Mouse (Mus musculus) WW6 (cell line): ENCODE measurements around the gene 4930578G10Rik.
"Not testable (repeated sequence)": the region's sequence is repeated elsewhere in the genome, so short reads cannot be mapped to it uniquely, and the experiment has no call there.

Source experiments
- DNase-seq: peaks from one replicate; pipeline ENCODE4 v3.0.0-alpha.2; 2013; ENCODE audit warnings: low read depth, low spot score

Gene 4930578G10Rik

DNA sequence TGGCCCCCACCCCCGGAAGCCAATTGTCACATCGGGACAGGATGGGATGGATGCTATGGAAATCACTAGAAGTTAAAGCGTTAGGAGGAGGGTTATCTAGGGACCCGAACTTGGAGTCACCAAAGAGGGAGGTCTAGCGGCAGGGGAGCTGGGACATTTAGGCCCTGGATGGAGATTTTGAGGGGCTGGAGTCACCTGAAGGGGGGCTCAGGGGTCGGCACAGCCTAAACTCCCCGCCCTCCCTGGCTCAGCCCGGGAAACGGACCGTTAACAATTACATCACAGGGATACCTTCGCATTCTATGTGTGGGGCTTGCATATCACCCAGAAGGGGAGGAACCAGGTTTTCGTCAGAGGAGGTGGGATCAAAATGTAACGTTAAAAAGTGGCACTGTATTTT lies at the start of gene 4930578G10Rik:
TSS of gene 4930578G10Rik (plus strand) at position 301 of the 400 bp plus-strand sequence.
- not testable (repeated sequence) for DNase-seq

DNA sequence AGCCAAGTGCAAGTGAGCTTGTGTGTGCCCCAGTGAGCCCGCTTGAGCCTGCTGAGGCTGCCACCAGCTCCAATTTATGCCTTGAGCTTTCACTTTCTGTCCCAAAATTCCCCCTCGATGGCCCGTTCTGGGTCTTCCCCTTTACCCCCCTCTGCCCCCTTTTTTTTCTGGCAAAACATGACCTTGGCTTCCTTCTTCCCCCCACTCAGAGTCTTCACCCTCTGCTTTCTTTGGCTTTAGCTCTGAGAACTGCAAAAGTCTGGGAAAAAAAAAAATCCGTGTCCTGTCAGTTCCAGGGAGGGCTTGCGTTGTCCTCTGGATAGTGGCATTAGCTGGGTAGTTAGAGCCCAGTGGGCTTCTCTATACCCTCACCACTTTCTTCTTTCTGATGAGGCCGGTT lies 21.1 kb downstream of the 4930578G10Rik start, which contains the start of gene Ccl19:
TSS of gene Ccl19 (minus strand) at position 101 of the 400 bp plus-strand sequence.
- not testable (repeated sequence) for DNase-seq

DNA sequence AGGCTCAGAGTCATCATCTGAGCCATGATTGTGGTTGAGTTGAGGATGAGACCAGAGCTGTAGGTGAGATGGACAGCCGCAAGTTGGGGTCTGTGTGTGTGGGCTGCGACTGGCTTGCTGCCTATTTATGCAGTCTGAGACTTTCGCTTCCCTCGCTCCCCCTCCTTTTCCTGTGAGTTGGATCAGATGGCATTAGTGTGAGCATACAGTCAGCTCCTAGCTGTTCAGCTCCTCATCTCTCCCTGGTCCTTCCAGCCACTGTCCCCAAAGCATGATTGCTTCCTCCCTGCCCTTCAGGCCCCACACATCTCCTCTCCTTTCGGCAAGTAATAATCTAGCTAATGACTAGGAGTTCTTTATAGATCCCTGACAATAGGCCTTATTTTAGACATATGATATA lies 38.5 kb downstream of the 4930578G10Rik start, which contains the start of gene Ccl21a:
TSS of gene Ccl21a (minus strand) at position 101 of the 400 bp plus-strand sequence.
- not testable (repeated sequence) for DNase-seq

DNA sequence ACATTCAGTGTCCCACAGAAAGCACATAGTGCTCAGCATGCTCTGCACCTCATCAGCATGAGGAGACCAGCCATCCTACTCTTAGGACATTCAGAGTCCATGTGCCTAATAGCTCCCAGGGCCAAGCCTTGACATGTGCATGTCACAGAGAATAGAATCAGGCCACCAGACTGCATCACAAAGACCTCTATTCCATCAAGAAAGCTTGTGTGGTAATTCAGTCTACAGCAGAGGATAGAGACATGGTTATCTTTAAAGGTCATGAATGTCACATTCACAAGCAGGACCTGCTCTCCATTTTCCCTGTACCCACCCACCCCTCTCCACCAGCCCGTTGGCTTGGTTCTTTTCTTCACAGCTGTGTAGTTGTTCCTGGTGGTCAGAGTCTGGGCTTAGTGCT lies 118.4 kb downstream of the 4930578G10Rik start, which contains the start of gene Fam205a1:
TSS of gene Fam205a1 (minus strand) at position 101 of the 400 bp plus-strand sequence.
- DNase-seq = not testable (repeated sequence)

DNA sequence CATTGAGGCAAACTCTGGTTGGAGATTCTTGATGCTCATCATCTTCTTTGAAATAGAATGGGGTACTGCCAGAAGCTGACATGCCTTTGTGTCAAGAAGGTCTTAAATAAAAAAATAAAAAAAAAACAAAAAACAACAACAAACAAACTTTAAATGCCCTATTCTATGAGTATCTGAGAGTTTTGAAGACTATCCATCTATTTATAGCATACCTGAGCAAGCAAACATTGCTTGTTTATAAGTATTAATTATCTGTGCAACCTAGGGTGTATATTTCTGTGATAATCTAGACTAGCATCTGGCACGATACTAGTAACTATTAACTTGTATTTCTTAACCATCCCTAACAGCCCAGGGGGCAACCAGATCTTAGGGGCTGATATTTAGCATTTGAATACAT lies 121.3 kb downstream of the 4930578G10Rik start, which contains the start of gene Gm12394:
TSS of gene Gm12394 (minus strand) at position 101 of the 400 bp plus-strand sequence.
- not testable (repeated sequence) for DNase-seq

DNA sequence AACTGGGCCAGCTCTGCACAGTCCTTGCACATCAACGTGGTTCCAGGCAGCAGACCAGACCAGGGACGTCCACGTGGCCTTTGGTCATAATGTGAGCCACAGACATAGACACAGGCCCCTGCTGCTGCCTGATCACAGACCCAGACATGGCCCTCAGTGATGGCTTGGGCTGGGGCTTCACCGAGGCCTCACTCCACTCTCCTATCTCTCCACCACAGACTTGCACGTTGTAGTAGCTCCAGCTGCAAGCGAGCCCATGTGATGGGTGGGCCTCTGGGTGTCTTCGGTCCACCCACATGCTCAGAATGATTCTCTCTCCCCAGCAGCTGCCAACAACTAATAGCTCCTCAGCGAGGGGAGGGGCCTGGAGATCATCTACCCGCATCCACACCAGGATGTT lies 125.1 kb downstream of the 4930578G10Rik start:
- not testable (repeated sequence) for DNase-seq

DNA sequence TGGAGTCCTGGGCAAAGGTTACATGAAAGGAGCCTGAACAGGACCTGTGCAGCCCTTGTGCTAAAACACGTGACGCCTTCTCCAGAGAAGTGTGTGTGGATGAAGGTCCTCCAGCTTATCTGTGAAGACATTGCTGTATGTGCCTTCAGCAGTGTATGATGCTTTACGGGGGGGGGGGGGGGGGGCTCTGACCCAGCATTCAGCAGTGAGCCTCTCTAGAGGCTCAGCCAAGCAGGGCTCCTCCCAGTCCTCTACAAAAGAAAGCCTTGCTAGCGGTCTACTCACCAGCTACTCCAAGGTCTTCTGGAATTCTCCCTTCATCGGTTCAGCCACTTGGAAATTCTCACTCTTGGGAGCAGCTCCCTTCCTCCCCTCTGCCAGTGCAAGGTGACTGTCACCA lies 128.1 kb downstream of the 4930578G10Rik start:
- not testable (repeated sequence) for DNase-seq

DNA sequence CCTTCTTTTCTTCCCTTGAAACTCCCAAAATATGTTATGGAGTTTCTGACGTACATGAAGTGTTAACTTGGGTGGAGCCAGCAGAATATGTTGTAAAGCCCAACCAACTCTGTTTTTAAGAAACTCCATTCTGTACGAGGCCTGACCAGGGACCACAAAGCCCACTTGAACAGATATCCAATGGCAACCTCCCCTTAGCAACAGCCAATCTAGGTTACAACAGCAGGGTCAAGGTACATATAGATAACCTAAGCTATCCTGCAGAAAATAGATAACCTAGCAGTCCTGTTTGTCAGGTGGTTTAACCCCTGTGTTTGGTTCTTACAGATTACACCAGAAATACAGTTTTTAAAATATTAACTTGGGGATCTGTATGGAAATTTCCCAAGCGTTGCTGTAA lies 132.0 kb downstream of the 4930578G10Rik start:
- no peak for DNase-seq

DNA sequence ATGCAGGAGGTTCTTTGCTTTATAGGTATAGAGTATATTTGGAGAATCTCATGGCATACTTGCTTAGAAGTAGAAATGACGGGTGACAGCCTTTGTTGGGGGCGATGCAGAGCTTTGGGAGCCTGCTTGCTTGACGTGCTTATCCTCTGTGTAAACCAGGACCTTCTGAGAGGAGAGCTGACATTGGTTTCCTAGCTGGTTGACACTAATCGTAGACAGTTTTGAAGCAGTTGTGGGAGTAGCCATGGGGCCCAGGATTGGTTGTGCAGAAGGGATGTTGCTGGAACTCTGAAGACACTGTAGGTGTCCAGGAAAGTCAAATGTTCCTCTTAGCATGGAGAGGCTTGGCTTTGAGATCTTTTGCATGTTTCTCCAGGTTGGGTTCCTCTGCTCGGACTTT lies 132.8 kb downstream of the 4930578G10Rik start:
- DNase-seq = no peak

DNA sequence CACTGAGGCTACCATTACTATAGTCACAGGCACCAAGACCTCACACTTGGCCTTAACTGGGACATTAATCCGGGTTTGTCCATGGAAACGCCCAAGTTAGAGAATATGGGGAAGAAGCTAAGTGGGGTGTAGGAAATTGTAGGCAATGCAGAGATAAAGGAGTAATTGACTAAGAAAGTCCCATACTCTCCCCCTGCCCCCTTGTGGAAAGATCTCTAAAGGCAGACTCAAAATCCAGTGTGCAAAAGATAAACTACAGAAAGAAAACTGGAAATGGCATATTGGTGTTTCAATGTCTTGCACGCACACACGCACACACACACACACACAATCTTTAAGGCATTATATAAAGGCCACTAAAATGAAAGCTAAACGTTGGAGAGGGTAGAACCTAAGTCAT lies 135.4 kb downstream of the 4930578G10Rik start:
- no peak for DNase-seq

DNA sequence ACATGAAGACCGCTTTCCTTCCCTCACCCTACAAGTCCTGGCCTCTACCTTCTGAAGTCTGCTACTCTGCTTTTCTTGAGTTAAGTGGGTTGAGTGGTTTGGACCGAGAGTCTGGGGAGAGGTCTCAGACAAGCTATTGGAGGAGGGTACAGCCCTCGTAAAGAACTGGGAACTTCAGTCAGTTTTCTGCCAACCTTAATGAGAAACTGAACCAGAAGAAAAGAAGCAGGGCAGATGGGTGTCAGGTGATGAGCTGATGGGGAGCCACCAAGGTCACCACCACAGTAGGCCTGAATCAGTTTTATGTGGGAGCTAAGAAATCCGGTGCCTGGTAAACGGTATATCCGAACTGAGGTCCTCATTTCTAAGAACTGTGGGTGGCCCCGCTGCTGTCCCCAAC lies 136.8 kb downstream of the 4930578G10Rik start:
- DNase-seq = no peak

DNA sequence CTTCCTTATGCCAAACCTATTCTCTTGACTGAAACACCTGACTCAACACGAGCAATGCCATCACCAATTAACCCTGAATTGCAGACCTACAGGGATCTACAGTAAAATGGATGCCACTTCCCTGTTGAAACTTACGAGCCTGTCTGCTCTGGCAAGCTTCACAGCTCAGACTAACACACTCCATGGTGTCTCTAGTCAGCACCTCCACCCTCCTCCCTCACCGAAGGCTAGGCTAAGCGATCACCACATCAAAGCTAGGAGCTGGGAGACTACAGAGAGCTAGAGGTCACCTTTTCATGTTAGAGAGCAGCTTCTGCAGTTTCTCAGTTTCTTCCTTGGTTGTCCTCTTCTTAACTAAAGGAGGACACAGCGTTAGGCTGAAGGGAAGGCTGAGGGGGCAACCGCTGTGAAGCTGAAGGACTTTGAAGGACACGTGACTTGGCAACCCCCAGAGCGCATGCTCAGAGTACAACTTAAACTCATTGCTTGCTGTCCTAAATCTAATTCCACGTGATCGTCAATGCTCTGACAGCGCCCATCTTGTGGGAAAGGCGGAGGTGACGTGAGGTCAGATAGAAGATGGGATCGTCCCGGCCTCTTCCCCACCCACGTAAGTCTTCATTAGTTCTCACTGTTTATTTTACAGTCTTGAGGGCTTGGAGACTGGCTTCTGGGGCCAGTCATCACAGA lies 137.5 kb downstream of the 4930578G10Rik start:
- DNase-seq = no peak

DNA sequence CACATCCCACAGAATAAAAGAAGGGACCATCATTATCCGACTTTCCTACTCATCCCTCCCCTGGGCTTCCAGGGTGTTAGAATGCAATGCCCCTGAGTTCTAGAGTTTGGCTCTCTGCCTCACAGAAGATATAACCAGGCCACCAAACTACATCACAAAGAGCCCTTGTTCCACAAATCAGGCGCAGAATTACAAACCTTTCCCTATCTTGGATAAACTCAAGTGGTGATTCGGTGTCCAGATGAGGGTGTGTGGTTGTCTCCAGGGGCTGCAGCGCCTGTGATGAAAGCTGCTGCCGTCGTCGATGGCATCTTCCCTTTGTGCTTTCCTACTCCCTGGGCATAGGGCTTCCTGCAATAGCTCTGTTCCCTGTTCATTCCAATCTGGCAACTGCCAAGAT lies 138.8 kb downstream of the 4930578G10Rik start, which contains the start of gene Fam205c:
TSS of gene Fam205c (minus strand) at position 101 of the 400 bp plus-strand sequence.
- DNase-seq = no peak

DNA sequence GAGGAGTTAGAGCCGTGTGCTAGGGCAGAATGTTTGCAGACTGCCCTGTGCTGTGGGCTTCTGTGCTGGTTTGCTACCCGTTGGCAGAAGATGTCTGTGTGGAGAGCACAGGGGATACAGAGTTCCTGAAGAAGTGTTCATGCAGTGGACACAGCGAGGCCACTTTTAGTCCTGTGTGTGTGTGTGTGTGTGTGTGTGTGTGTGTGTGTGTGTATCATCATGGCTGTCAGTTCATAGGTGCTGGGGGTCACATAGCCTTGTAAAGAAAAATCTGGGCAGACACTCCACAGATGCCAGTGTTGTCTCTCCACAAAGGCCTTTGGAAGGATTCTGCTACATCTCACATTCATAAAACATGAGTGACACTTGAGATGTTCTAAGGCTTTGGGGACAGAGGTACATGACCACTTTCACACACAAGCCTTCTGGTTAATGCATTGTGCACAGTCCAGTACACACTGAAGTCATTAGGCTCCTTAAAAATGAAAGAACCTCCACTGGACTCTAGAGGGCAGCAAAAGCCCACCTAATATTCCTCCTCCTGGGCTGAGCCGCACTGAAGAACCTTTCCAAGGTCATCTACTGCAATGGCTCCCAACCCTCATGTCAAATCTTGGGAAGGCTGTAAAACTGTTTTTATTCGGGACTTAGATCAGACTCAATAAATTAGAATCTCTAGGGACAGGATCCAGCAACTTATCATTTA lies 141.4 kb downstream of the 4930578G10Rik start:
- no peak for DNase-seq

DNA sequence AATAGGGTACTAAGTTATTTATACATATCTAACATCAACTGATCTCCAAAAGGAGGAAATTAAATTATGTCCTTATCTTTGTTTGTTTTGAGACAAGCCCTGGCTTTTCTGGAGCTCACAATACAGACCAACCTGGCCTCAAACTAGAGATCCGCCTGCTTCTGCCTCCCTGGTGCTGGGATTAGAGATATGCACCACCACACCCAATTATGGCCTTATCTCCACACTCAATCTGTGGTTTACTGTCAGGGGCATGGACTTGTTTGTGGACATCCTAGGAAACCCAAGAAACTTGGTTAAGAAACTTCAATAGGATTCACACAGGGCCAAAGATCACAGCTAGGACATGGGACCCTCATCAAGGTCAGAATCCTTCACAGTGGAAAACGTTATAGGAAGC lies 142.3 kb downstream of the 4930578G10Rik start:
- DNase-seq = no peak

DNA sequence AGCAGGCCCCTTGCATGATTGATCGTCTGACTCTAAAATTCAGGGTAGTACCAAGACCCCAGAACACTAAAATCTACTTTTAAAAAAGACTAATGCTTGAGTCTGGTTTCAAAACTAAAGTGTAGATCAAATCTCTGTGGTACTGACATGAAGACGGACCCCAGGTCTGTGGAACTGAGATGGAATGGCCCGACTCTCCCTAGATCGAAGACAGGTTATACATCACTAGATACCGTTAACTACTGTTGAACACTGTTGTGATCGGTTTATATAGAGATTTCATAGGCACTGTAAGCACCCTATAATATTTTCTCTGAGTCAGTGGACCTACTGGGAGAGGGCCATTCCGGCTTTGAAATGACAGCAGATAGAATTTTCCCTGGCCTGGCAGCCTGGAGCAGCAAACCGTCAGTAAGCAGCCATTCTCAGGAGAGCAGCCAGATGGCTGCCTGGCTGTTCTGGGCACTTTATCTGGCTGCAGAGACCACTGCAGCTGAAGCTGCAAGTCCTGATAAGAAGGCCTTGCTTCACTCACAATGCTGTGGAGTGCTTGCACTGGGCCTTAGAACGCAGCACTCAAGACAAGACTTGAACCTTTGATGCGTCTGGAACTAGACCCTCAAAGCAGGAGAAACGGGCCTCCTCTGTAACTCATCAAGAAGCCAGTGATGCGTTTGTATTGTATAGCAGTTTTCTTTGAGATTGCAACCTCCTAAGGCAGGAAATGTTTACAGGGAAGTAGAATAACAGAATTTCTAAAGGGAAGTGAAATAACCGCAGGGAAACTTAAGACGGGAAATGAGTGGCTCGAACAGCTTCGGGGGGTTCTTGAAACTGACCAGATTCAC lies 144.7 kb downstream of the 4930578G10Rik start:
- no peak for DNase-seq

DNA sequence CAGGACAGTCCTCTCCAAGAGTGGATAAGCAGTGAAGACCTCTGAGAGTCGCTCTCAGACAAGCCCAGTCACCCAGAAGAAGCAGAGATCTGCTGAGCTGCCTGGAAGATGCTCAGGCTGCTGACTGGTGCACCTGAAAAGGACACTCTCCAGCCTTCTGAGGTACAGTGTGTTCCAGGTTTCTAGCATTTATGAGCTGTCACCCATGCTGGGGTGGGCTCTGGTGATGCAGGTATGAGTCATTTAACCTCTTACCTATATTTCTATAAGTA lies 145.3 kb downstream of the 4930578G10Rik start:
- DNase-seq = no peak

DNA sequence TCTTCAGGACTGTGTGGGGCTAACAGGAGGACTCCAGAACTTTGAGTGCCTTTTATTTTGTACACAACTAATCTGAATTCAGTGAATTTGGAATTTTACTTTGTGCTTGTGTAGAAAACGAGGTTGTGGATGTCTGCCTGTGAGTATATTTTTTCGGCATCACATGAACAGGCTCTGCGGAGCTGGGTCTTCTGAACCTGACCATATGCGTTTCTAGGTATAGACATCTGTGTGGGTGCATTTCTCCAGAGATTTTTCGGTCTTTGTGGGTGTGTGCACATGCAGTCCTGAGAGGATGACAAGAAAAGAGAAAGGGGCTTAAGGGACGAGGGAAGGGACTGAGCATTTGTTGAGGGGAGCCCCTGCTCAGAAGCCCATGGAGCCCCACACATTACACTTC lies 151.6 kb downstream of the 4930578G10Rik start:
- DNase-seq = no peak

DNA sequence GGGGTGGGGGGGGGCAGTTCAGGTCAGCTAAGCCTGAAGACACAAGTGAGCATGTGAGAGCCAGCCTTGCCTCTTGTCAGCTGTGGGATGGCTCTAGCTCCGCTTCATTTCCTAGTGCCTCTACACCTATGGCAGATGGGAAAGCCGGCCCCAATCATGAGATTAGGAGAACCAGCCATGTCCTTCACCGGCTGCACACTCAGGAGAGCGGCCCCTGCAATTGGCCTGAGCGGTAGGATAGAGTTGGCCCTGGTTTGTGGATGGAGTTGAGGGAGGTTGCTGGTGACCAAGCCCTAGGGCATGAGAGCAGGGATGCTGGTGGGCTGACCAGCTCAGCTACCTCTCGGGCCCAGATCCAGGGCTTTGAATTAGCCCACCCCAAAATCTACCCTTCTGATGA lies 153.5 kb downstream of the 4930578G10Rik start:
- DNase-seq = no peak

DNA sequence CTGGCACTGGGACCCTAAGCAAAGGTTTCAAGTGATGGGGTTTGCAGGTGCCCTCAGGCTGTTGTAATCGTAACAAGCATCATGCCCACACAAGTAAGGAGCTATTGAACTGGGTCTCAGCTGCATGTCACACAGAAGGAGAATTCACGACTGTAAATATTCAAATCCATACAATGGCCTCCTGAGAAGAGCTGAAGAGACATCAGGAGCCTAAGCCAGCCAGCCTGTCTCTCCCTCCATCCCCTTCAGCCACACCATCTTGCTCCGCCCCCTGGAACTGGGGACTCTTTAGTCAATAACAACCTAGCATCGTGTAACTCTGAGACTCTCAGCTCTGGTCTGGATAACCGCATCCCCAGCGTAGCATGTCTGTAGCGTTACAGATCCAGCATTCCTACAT lies 155.8 kb downstream of the 4930578G10Rik start:
- no peak for DNase-seq

DNA sequence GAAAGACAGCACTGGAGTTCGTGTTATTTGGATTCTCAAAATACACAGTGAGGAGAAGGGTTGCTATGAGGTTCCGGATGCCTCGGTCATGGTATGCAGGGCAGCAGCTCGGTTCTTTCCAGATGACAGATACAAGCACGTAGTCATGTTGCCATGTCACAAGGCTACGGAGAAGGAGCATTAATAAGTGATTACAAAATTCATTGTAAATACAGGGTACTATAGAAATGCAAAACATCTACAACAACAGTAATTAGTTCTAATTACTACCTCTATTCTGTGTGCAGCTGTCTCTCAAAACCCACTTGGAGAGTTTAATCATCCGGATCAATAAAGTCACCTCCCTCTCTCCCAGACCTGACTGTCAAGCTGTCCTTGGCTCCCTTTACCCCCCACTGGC lies 159.8 kb downstream of the 4930578G10Rik start:
- no peak for DNase-seq
